Mouse (Mus musculus): Measurements from ENCODE around the gene Nosip.

The Nosip gene

GRCm38 (mm10) chr7:45058607-45059571 lies 3.3 kb upstream of the Nosip start:
- DNase-seq (ENCODE audit: low read depth, low spot score), result no peak

- no peak for DNase-seq (ENCODE audit: low read depth, low spot score)
These were observed 1.6 kb upstream of the Nosip start for GRCm38 (mm10) chr7:45060632-45061122.

GRCm38 (mm10) chr7:45061532-45062075 lies 625 bp upstream of the Nosip start:
- DNase-seq (ENCODE audit: low read depth, low spot score), result no peak

GRCm38 (mm10) chr7:45067190-45067999 lies 5.2 kb downstream of the Nosip start:
- no peak for DNase-seq (ENCODE audit: low read depth, low spot score)

GRCm38 (mm10) chr7:45068000-45068318 lies 5.7 kb downstream of the Nosip start:
- DNase-seq (ENCODE audit: low read depth, low spot score), result no peak

GRCm38 (mm10) chr7:45069671-45070070 lies 7.4 kb downstream of the Nosip start:
- DNase-seq (ENCODE audit: low read depth, low spot score), result no peak

GRCm38 (mm10) chr7:45072230-45072629 lies 10.0 kb downstream of the Nosip start:
- DNase-seq (ENCODE audit: low read depth, low spot score), result no peak

- DNase-seq (ENCODE audit: low read depth, low spot score), result no peak
These were observed 11.0 kb downstream of the Nosip start for GRCm38 (mm10) chr7:45073171-45073707.

- DNase-seq (ENCODE audit: low read depth, low spot score), result no peak
These were observed 11.7 kb downstream of the Nosip start for GRCm38 (mm10) chr7:45073949-45074348.

GRCm38 (mm10) chr7:45075405-45075804 lies 13.2 kb downstream of the Nosip start:
- DNase-seq (ENCODE audit: low read depth, low spot score), result no peak

GRCm38 (mm10) chr7:45076501-45076900 lies 14.3 kb downstream of the Nosip start:
- DNase-seq (ENCODE audit: low read depth, low spot score), result no peak

- no peak for DNase-seq (ENCODE audit: low read depth, low spot score)
These were observed 15.1 kb downstream of the Nosip start for GRCm38 (mm10) chr7:45077322-45077721.

GRCm38 (mm10) chr7:45077829-45078228 lies 15.6 kb downstream of the Nosip start:
- no peak for DNase-seq (ENCODE audit: low read depth, low spot score)

GRCm38 (mm10) chr7:45078513-45078912 lies 16.3 kb downstream of the Nosip start:
- DNase-seq (ENCODE audit: low read depth, low spot score), result peak; percentile 32

GRCm38 (mm10) chr7:45079856-45080255 lies 17.6 kb downstream of the Nosip start:
- peak; percentile 56 for DNase-seq (ENCODE audit: low read depth, low spot score)

GRCm38 (mm10) chr7:45081016-45081415 lies 18.8 kb downstream of the Nosip start:
- no peak for DNase-seq (ENCODE audit: low read depth, low spot score)

GRCm38 (mm10) chr7:45082401-45083299 lies 20.4 kb downstream of the Nosip start:
- DNase-seq (ENCODE audit: low read depth, low spot score), result no peak

GRCm38 (mm10) chr7:45083300-45083890 lies 21.2 kb downstream of the Nosip start:
- DNase-seq (ENCODE audit: low read depth, low spot score), result no peak

GRCm38 (mm10) chr7:45086084-45086483 lies 23.9 kb downstream of the Nosip start:
- DNase-seq (ENCODE audit: low read depth, low spot score), result no peak

GRCm38 (mm10) chr7:45088597-45088996 lies 26.4 kb downstream of the Nosip start:
- no peak for DNase-seq (ENCODE audit: low read depth, low spot score)
